Mouse (Mus musculus): ENCODE data around the gene B3galt6. TPM values are rescaled to one million over a fixed set of nuclear protein-coding genes. Genes with fewer than 3 reads are reported as not detected.

B3galt6 gene
- polyA plus RNA-seq, 1 experiment from 2014 or later, result 27.6 TPM

- no peak overlapping the region for H3K9ac ChIP-seq (ENCODE audit: low read length)
- DNase-seq (ENCODE audit: low spot score) (no peak), ATAC-seq (no peak)
- 0 out of 2 replicates have a peak, but pooled peaks cover 4% of the 10 kb centered on the region for H3K36me3 ChIP-seq (ENCODE audit: control insufficient read depth, insufficient read depth, low read length)
- no peaks in the 10 kb centered on the region for H3K27me3 ChIP-seq (replicated peaks; ENCODE audit: control insufficient read depth, insufficient read depth, low read length)
- H3K4me3 ChIP-seq (ENCODE audit: low read depth, low read length), result no peak overlapping the region
- peaks cover 8% of the 10 kb centered on the region for H3K4me1 ChIP-seq (ENCODE audit: control insufficient read depth, insufficient read depth, low read length)
- WGBS, result 91% methylated on average over 7 of the region's 7 CpGs
- no peak overlapping the region for H3K27ac ChIP-seq (ENCODE audit: low read depth, low read length)
- no peak overlapping the region for H3K4me2 ChIP-seq (ENCODE audit: low read length)
- no peaks in the 10 kb centered on the region for H3K9me3 ChIP-seq (replicated peaks; ENCODE audit: control insufficient read depth, low read length)
These were observed 36.1 kb upstream of the B3galt6 start for GRCm38 (mm10) chr4:156028580-156028979.

GRCm38 (mm10) chr4:156026013-156026412, 33.6 kb upstream of the B3galt6 start, which contains the start of gene Tnfrsf18:
Tnfrsf18 (plus strand) TSS chr4:156026164.
- H3K4me3 ChIP-seq (ENCODE audit: low read depth, low read length), result no peak within 1 kb of the TSS
- H3K4me1 ChIP-seq (ENCODE audit: control insufficient read depth, insufficient read depth, low read length), result no peaks in the 10 kb centered on the region
- 0 out of 2 replicates have a peak, but pooled peaks cover 4% of the 10 kb centered on the region for H3K36me3 ChIP-seq (ENCODE audit: control insufficient read depth, insufficient read depth, low read length)
- H3K27me3 ChIP-seq (replicated peaks; ENCODE audit: control insufficient read depth, insufficient read depth, low read length), result no peaks in the 10 kb centered on the region
- ATAC-seq (no peak), DNase-seq (ENCODE audit: low spot score) (no peak)
- no peaks in the 10 kb centered on the region for H3K9me3 ChIP-seq (replicated peaks; ENCODE audit: control insufficient read depth, low read length)
- no peak within 1 kb of the TSS for H3K27ac ChIP-seq (ENCODE audit: low read depth, low read length)
- H3K4me2 ChIP-seq (ENCODE audit: low read length), result no peak within 1 kb of the TSS
- H3K9ac ChIP-seq (ENCODE audit: low read length), result no peak within 1 kb of the TSS
- WGBS, result 43% methylated on average over 4 of the region's 4 CpGs

GRCm38 (mm10) chr4:156024184-156024583, 31.7 kb upstream of the B3galt6 start:
- no peaks in the 10 kb centered on the region for H3K4me1 ChIP-seq (ENCODE audit: control insufficient read depth, insufficient read depth, low read length)
- no peak overlapping the region for H3K4me3 ChIP-seq (ENCODE audit: low read depth, low read length)

GRCm38 (mm10) chr4:156023520-156023919, 31.1 kb upstream of the B3galt6 start:
- DNase-seq (ENCODE audit: low spot score) (no peak), ATAC-seq (no peak)
- H3K4me2 ChIP-seq (ENCODE audit: low read length), result no peak overlapping the region
- H3K4me1 ChIP-seq (ENCODE audit: control insufficient read depth, insufficient read depth, low read length), result no peaks in the 10 kb centered on the region
- H3K9ac ChIP-seq (ENCODE audit: low read length), result no peak overlapping the region
- 0 out of 2 replicates have a peak, but pooled peaks cover 4% of the 10 kb centered on the region for H3K36me3 ChIP-seq (ENCODE audit: control insufficient read depth, insufficient read depth, low read length)
- WGBS, result 85% methylated on average over 9 of the region's 9 CpGs
- no peaks in the 10 kb centered on the region for H3K9me3 ChIP-seq (replicated peaks; ENCODE audit: control insufficient read depth, low read length)
- no peak overlapping the region for H3K4me3 ChIP-seq (ENCODE audit: low read depth, low read length)
- H3K27ac ChIP-seq (ENCODE audit: low read depth, low read length), result no peak overlapping the region
- no peaks in the 10 kb centered on the region for H3K27me3 ChIP-seq (replicated peaks; ENCODE audit: control insufficient read depth, insufficient read depth, low read length)

More at GRCm38 (mm10) chr4:156024184-156024583, 31.7 kb upstream of the B3galt6 start:
- no peak overlapping the region for H3K27ac ChIP-seq (ENCODE audit: low read depth, low read length)
- H3K36me3 ChIP-seq (ENCODE audit: control insufficient read depth, insufficient read depth, low read length), result 0 out of 2 replicates have a peak, but pooled peaks cover 4% of the 10 kb centered on the region
- H3K9me3 ChIP-seq (replicated peaks; ENCODE audit: control insufficient read depth, low read length), result no peaks in the 10 kb centered on the region
- H3K27me3 ChIP-seq (replicated peaks; ENCODE audit: control insufficient read depth, insufficient read depth, low read length), result no peaks in the 10 kb centered on the region
- H3K4me2 ChIP-seq (ENCODE audit: low read length), result no peak overlapping the region
- 95% methylated on average over 7 of the region's 7 CpGs for WGBS
- H3K9ac ChIP-seq (ENCODE audit: low read length), result no peak overlapping the region
- ATAC-seq (no peak), DNase-seq (ENCODE audit: low spot score) (no peak)

- no peaks in the 10 kb centered on the region for H3K36me3 ChIP-seq (ENCODE audit: control insufficient read depth, insufficient read depth, low read length)
- WGBS, result 88% methylated on average over 9 of the region's 9 CpGs
- H3K27me3 ChIP-seq (replicated peaks; ENCODE audit: control insufficient read depth, insufficient read depth, low read length), result no peaks in the 10 kb centered on the region
- H3K9me3 ChIP-seq (replicated peaks; ENCODE audit: control insufficient read depth, low read length), result no peaks in the 10 kb centered on the region
- no peak overlapping the region for H3K27ac ChIP-seq (ENCODE audit: low read depth, low read length)
- ATAC-seq (no peak), DNase-seq (ENCODE audit: low spot score) (no peak)
- H3K9ac ChIP-seq (ENCODE audit: low read length), result no peak overlapping the region
- H3K4me3 ChIP-seq (ENCODE audit: low read depth, low read length), result no peak overlapping the region
- H3K4me1 ChIP-seq (ENCODE audit: control insufficient read depth, insufficient read depth, low read length), result no peaks in the 10 kb centered on the region
- no peak overlapping the region for H3K4me2 ChIP-seq (ENCODE audit: low read length)
These were observed 29.5 kb upstream of the B3galt6 start for GRCm38 (mm10) chr4:156021942-156022419.

- peaks cover under 1% of the 10 kb centered on the region; the same call in 1 of the 2 replicates for H3K36me3 ChIP-seq (ENCODE audit: control insufficient read depth, insufficient read depth, low read length)
- no peak overlapping the region for H3K4me2 ChIP-seq (ENCODE audit: low read length)
- H3K27me3 ChIP-seq (replicated peaks; ENCODE audit: control insufficient read depth, insufficient read depth, low read length), result no peaks in the 10 kb centered on the region
- ATAC-seq, result no peak
- no peak overlapping the region for H3K27ac ChIP-seq (ENCODE audit: low read depth, low read length)
- H3K4me1 ChIP-seq (ENCODE audit: control insufficient read depth, insufficient read depth, low read length), result no peaks in the 10 kb centered on the region
- 84% methylated on average over 3 of the region's 3 CpGs for WGBS
- no peak overlapping the region for H3K4me3 ChIP-seq (ENCODE audit: low read depth, low read length)
- no peaks in the 10 kb centered on the region for H3K9me3 ChIP-seq (replicated peaks; ENCODE audit: control insufficient read depth, low read length)
- no peak for DNase-seq (ENCODE audit: low spot score)
- H3K9ac ChIP-seq (ENCODE audit: low read length), result no peak overlapping the region
These were observed 28.9 kb upstream of the B3galt6 start for GRCm38 (mm10) chr4:156021381-156021780.

GRCm38 (mm10) chr4:156019771-156020170, 27.3 kb upstream of the B3galt6 start:
- H3K9me3 ChIP-seq (replicated peaks; ENCODE audit: control insufficient read depth, low read length), result no peaks in the 10 kb centered on the region
- DNase-seq (ENCODE audit: low spot score) (no peak), ATAC-seq (no peak)
- H3K9ac ChIP-seq (ENCODE audit: low read length), result no peak overlapping the region
- H3K4me2 ChIP-seq (ENCODE audit: low read length), result no peak overlapping the region
- WGBS, result 91% methylated on average over 12 of the region's 12 CpGs
- H3K4me3 ChIP-seq (ENCODE audit: low read depth, low read length), result no peak overlapping the region
- no peak overlapping the region for H3K27ac ChIP-seq (ENCODE audit: low read depth, low read length)
- peaks cover 12% of the 10 kb centered on the region; the same call in 1 of the 2 replicates for H3K36me3 ChIP-seq (ENCODE audit: control insufficient read depth, insufficient read depth, low read length)
- H3K4me1 ChIP-seq (ENCODE audit: control insufficient read depth, insufficient read depth, low read length), result no peaks in the 10 kb centered on the region
- H3K27me3 ChIP-seq (replicated peaks; ENCODE audit: control insufficient read depth, insufficient read depth, low read length), result no peaks in the 10 kb centered on the region

GRCm38 (mm10) chr4:156014436-156014835, 22.0 kb upstream of the B3galt6 start:
- H3K4me1 ChIP-seq (ENCODE audit: control insufficient read depth, insufficient read depth, low read length), result no peaks in the 10 kb centered on the region
- peaks cover 63% of the 10 kb centered on the region for H3K36me3 ChIP-seq (ENCODE audit: control insufficient read depth, insufficient read depth, low read length)
- no peak overlapping the region for H3K27ac ChIP-seq (ENCODE audit: low read depth, low read length)
- no peak overlapping the region for H3K4me3 ChIP-seq (ENCODE audit: low read depth, low read length)
- H3K9ac ChIP-seq (ENCODE audit: low read length), result no peak overlapping the region
- 93% methylated on average over 2 of the region's 2 CpGs for WGBS
- ATAC-seq (no peak), DNase-seq (ENCODE audit: low spot score) (no peak)
- H3K9me3 ChIP-seq (replicated peaks; ENCODE audit: control insufficient read depth, low read length), result no peaks in the 10 kb centered on the region
- no peak overlapping the region for H3K4me2 ChIP-seq (ENCODE audit: low read length)
- no peaks in the 10 kb centered on the region for H3K27me3 ChIP-seq (replicated peaks; ENCODE audit: control insufficient read depth, insufficient read depth, low read length)

GRCm38 (mm10) chr4:156013637-156014036, 21.2 kb upstream of the B3galt6 start, which contains the start of gene Tnfrsf4:
Tnfrsf4 (plus strand) TSS chr4:156013843.
- no peak for DNase-seq (ENCODE audit: low spot score)
- no peaks in the 10 kb centered on the region for H3K4me1 ChIP-seq (ENCODE audit: control insufficient read depth, insufficient read depth, low read length)
- H3K27me3 ChIP-seq (replicated peaks; ENCODE audit: control insufficient read depth, insufficient read depth, low read length), result no peaks in the 10 kb centered on the region
- 90% methylated on average over 8 of the region's 8 CpGs for WGBS
- ATAC-seq, result no peak
- H3K36me3 ChIP-seq (ENCODE audit: control insufficient read depth, insufficient read depth, low read length), result peaks cover 71% of the 10 kb centered on the region
- H3K27ac ChIP-seq (ENCODE audit: low read depth, low read length), result no peak within 1 kb of the TSS
- H3K4me2 ChIP-seq (ENCODE audit: low read length), result no peak within 1 kb of the TSS
- H3K4me3 ChIP-seq (ENCODE audit: low read depth, low read length), result no peak within 1 kb of the TSS
- no peaks in the 10 kb centered on the region for H3K9me3 ChIP-seq (replicated peaks; ENCODE audit: control insufficient read depth, low read length)
- H3K9ac ChIP-seq (ENCODE audit: low read length), result no peak within 1 kb of the TSS
